In the genomic region with DNA sequence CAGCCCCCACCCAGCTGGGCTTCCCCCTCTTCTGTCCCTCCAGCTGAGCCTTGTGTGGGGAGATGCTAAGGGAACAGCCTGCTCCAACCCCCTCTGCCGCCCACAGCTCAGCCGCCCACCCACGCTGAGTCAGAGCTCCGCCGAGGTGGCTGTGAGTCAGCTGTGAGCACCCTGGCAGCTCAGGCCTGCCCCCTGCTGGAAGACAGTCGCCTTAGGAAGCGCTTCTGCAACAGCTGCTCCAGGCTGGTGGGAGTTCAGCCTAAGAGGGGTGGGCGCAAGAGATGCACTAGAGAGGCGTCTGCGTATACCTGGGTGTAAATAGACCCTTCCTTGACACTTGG, we compare ENCODE assay signal across 8 mouse cellular contexts. TPM values are rescaled to one million over a fixed set of nuclear protein-coding genes. Genes with fewer than 3 reads are reported as not detected.
DNase-seq lines count a peak whose midpoint lies in the region; ATAC-seq and TF ChIP-seq lines count a peak whose summit lies in the region.

No protein-coding gene starts in this region.

- peaks cover 3% of the 10 kb centered on the region; the same call in 1 of the 2 replicates for H3K36me3 ChIP-seq in ES-E14 (ENCODE audit: control insufficient read depth, insufficient read depth, low read length, poor library complexity, severe bottlenecking)
- peaks cover 23% of the 10 kb centered on the region for H3K36me3 ChIP-seq in forebrain, postnatal 0 days (ENCODE audit: insufficient read depth)
- H3K36me3 ChIP-seq in lung, postnatal 0 days (ENCODE audit: insufficient read depth, low read length), result peaks cover 12% of the 10 kb centered on the region; the same call in 1 of the 2 replicates

- no peak for TF ChIP-seq EP300 in lung, postnatal 0 days (IDR thresholded peaks at IDR 0.05)

- H3K9me3 ChIP-seq in ES-E14 (ENCODE audit: control insufficient read depth, insufficient read depth, low read depth, low read length), result no peaks in the 10 kb centered on the region
- no peaks in the 10 kb centered on the region for H3K9me3 ChIP-seq in forebrain, postnatal 0 days (ENCODE audit: low read length)
- no peaks in the 10 kb centered on the region for H3K9me3 ChIP-seq in lung, postnatal 0 days (ENCODE audit: low read length)

- H3K4me1 ChIP-seq in ES-E14 (ENCODE audit: control insufficient read depth in 2 of 2, insufficient read depth in 2 of 2, low read length in 2 of 2, poor library complexity in 1 of 2), result peaks cover 3% of the 10 kb centered on the region in 2 experiments; a peak in 1 of 4 replicates
- peaks cover 12% of the 10 kb centered on the region; the same call in 1 of the 2 replicates for H3K4me1 ChIP-seq in forebrain, postnatal 0 days (ENCODE audit: insufficient read depth)
- peaks cover 11% of the 10 kb centered on the region for H3K4me1 ChIP-seq in lung, postnatal 0 days (ENCODE audit: insufficient read depth, low read depth, low read length)

- H3K27ac ChIP-seq in ES-E14 (ENCODE audit: insufficient read depth, low read depth, low read length, poor library complexity, severe bottlenecking), result no peak overlapping the region
- H3K27ac ChIP-seq in forebrain, postnatal 0 days (ENCODE audit: low read depth, low read length), result no peak overlapping the region
- H3K27ac ChIP-seq in lung, postnatal 0 days (ENCODE audit: low read length), result peak overlapping the region; percentile 39; the same call in 1 of the 2 replicates

- in situ Hi-C loops in ES-E14 (cut with MboI; ENCODE audit: low sequenced_read_pairs in 2 of 2, unreplicated experiment in 2 of 2), result no loop called here

- peak; percentile 91 for ATAC-seq in forebrain, postnatal 0 days
- ATAC-seq in lung, postnatal 0 days, result peak; percentile 62

- DNase-seq in ES-E14 (ENCODE audit: low read depth, low spot score), result peak; percentile 79
- DNase-seq in cerebellum, adult 18-20 months, result peak; percentile 84 to 89
- peak; percentile 94 for DNase-seq in forebrain, postnatal 0 days
- DNase-seq in heart, postnatal 4 days, result peak; percentile 96
- peak; percentile 93 to 94 for DNase-seq in layer of hippocampus, adult 8-10 months (ENCODE audit: low spot score in 2 of 2)
- DNase-seq in lung, postnatal 0 days (ENCODE audit: low spot score), result peak; percentile 95
- peak; percentile 91 for DNase-seq in ovary, postnatal 14 days (ENCODE audit: low spot score)
- peak; percentile 77 to 96 for DNase-seq in thymus, postnatal 10 days (ENCODE audit: low spot score in 2 of 2)

- no peaks in the 10 kb centered on the region for H3K27me3 ChIP-seq in forebrain, postnatal 0 days (ENCODE audit: insufficient read depth, low read length)
- H3K27me3 ChIP-seq in lung, postnatal 0 days (replicated peaks; ENCODE audit: insufficient read depth, low read length), result no peaks in the 10 kb centered on the region

- peak; percentile 99 for TF ChIP-seq CTCF in forebrain, postnatal 0 days (IDR thresholded peaks at IDR 0.05; ENCODE audit: low read depth)
- TF ChIP-seq CTCF in lung, postnatal 0 days (IDR thresholded peaks at IDR 0.05), result peak; percentile 99

- no peak overlapping the region for H3K4me2 ChIP-seq in forebrain, postnatal 0 days (ENCODE audit: low read depth)
- peak overlapping the region; percentile 35 for H3K4me2 ChIP-seq in lung, postnatal 0 days (replicated peaks; ENCODE audit: low read depth, low read length)

- H3K9ac ChIP-seq in ES-E14 (ENCODE audit: insufficient read depth, low read depth, low read length, poor library complexity, severe bottlenecking), result no peak overlapping the region
- no peak overlapping the region for H3K9ac ChIP-seq in forebrain, postnatal 0 days
- H3K9ac ChIP-seq in lung, postnatal 0 days (replicated peaks; ENCODE audit: low read depth), result no peak overlapping the region

- 15% methylated on average over 10 of the region's 10 CpGs for WGBS in forebrain, postnatal 0 days
- WGBS in lung, postnatal 0 days, result 8% methylated on average over 10 of the region's 10 CpGs

- H3K4me3 ChIP-seq in ES-E14 (ENCODE audit: insufficient read depth in 1 of 2, low read depth in 1 of 2, low read length in 2 of 2, poor library complexity in 1 of 2, severe bottlenecking in 1 of 2), result no peak overlapping the region
- no peak overlapping the region for H3K4me3 ChIP-seq in forebrain, postnatal 0 days (ENCODE audit: low read depth, low read length)
- H3K4me3 ChIP-seq in lung, postnatal 0 days (ENCODE audit: low read depth, low read length), result no peak overlapping the region

TF ChIP-seq in ES-E14, 5 proteins besides CTCF, POLR2A, EP300 and RAD21:
- TF ChIP-seq ZC3H11A (IDR thresholded peaks at IDR 0.05; ENCODE audit: borderline replicate concordance, low read depth, low read length) (peak; percentile 49; the same call in 1 of the 2 replicates), HCFC1 (IDR thresholded peaks at IDR 0.05; ENCODE audit: borderline replicate concordance, insufficient read depth, low read length) (no peak), CHD2 (IDR thresholded peaks at IDR 0.05; ENCODE audit: low read depth, low read length) (no peak), ZNF384 (IDR thresholded peaks at IDR 0.05; ENCODE audit: low read depth, low read length) (no peak), MAFK (IDR thresholded peaks at IDR 0.05; ENCODE audit: insufficient read depth, low read depth, low read length) (peak; percentile 90)

RNA-seq across cellular contexts. Expression of gene Baiap2, which starts 48.7 kb away (rescaled TPM):
- 21.8 and 23.3 TPM in 2 replicates for total RNA-seq in ES-E14 (2012; rRNA removed)
- total RNA-seq in forebrain, postnatal 0 days (2014; rRNA removed), result 42.3 and 52.0 TPM in 2 replicates
- 31.1 and 36.6 TPM in 2 replicates for polyA plus RNA-seq in forebrain, postnatal 0 days (2015; fragmentation: Nextera tagmentation; extraction: Ambion mirVana)
- total RNA-seq in heart, postnatal 4 days (2021), result 1 to 10 TPM; 8.0 to 8.3 TPM
- total RNA-seq in layer of hippocampus, adult 8-10 months (2022), result 100 to 1,000 TPM; 170 to 244 (median 215) TPM
- polyA plus RNA-seq in lung, postnatal 0 days (2015; fragmentation: Nextera tagmentation; extraction: Ambion mirVana), result 42.9 and 52.6 TPM in 2 replicates

RNA-seq across cellular contexts. Expression of gene Aatk, which starts 55.7 kb away (rescaled TPM):
- 1.2 and 2.2 TPM in 2 replicates for total RNA-seq in ES-E14 (2012; rRNA removed)
- total RNA-seq in forebrain, postnatal 0 days (2014; rRNA removed), result 104 and 110 TPM in 2 replicates
- polyA plus RNA-seq in forebrain, postnatal 0 days (2015; fragmentation: Nextera tagmentation; extraction: Ambion mirVana), result 27.3 and 31.7 TPM in 2 replicates
- 1 to 10 TPM; 3.7 to 4.2 TPM for total RNA-seq in heart, postnatal 4 days (2021)
- 100 to 1,000 TPM; 217 to 247 (median 224) TPM for total RNA-seq in layer of hippocampus, adult 8-10 months (2022)
- 1.4 and 1.7 TPM in 2 replicates for polyA plus RNA-seq in lung, postnatal 0 days (2015; fragmentation: Nextera tagmentation; extraction: Ambion mirVana)

Comparison
In these comparisons a context has a peak if more than half of its experiments do, and no peak if none do; other contexts are left out.
1. RNA of gene Aatk, which starts 55.7 kb away (total RNA-seq): 217 to 247 TPM in layer of hippocampus, adult 8-10 months and 104 to 110 TPM in forebrain, postnatal 0 days; 3.7 to 4.2 TPM in heart, postnatal 4 days and 1.2 to 2.2 TPM in ES-E14; every median in the first group is over 10 times any median in the second.
2. Peak in every context shown above with its lines, with median percentiles within 50 percentile points of each other: DNase-seq.